Mouse (Mus musculus): Measurements from ENCODE around the gene Gm1527.
"Not testable (repeated sequence)": the region's sequence is repeated elsewhere in the genome, so short reads cannot be mapped to it uniquely, and the experiment has no call there.

Gene Gm1527

DNA sequence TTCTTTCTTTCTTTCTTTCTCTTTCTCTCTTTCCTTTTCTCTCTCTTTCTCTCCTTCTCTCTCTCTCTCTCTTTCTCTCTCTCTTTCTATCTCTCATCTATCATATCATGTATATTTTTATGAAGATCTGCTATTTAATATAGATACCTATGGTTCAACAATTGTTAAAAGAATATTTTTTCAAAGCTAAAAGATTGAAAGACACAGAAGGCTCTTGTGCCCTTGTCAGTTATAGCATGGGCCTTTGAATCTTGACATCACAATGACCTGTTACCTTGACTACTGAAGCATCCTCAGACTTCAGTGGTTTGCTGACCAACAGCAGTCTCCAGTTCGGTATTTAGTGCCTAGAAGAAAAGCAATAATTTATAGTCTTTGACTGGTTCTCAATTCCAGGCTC, at the start of gene Gm1527:
Gm1527 (plus strand) TSS at position 301 of the 400 bp plus-strand sequence.
- no peak for DNase-seq (ENCODE audit: low read depth, low spot score)

DNA sequence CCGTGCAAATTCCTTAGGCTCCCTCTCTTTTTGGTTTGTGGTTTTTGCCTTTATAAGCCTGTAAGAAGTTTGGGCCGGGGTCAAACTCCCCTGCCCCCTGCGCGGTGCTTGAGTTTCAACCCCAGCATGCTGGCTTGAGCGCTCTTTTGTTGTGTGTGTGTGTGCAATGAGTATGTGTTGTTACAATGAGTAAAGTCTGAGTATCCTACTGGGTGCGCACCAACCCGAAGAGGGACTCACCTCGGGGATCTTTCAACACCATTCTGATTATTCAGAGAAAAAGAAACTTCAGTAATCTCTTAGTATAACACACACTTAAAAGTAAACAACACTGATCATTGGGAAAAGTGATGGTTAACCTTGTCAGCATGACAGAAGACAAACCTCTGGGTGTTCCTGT, 49.2 kb upstream of the Gm1527 start:
- DNase-seq (ENCODE audit: low read depth, low spot score), result no peak

- peak; percentile 17 for DNase-seq (ENCODE audit: low read depth, low spot score)
Observed at GRCm38 (mm10) chr3:28847115-28847514, 45.3 kb upstream of the Gm1527 start.

GRCm38 (mm10) chr3:28852174-28852573, 40.2 kb upstream of the Gm1527 start:
- not testable (repeated sequence) for DNase-seq (ENCODE audit: low read depth, low spot score)

DNA sequence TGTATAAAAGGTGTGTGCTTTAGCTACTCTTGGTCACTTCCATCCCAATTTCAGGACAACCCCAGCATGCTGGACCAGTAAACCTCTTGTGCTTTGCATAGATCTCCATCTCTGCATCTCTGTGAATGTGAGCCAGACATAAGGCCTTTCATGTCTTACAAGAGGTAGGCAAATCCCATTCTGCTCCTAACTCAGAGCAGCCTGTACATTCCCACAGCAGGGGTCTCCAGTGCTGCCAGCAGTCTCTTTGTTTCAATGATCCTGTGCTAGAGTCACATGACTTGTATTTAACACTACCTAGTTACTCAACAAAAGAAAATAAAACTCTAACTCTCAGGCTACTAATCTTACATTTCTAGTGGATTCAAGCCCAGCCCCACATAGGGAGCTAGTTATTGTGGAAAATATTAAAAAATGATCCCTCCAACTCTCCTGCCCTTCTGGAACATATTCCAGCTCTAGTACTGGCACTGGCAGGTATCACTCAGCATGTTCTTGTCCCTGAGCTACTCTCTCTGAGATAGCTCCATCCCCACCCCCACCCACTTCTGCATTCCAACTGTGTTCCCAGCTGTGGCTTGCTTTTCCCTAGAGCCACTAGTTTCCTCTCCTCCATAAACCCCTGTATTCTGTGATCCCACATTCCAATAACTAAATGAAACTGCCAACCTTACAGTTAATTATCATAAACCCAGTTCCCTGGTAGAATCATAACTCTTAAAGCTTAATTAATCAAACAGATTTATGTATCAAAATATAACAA, 32.6 kb upstream of the Gm1527 start:
- not testable (repeated sequence) for DNase-seq (ENCODE audit: low read depth, low spot score)

DNA sequence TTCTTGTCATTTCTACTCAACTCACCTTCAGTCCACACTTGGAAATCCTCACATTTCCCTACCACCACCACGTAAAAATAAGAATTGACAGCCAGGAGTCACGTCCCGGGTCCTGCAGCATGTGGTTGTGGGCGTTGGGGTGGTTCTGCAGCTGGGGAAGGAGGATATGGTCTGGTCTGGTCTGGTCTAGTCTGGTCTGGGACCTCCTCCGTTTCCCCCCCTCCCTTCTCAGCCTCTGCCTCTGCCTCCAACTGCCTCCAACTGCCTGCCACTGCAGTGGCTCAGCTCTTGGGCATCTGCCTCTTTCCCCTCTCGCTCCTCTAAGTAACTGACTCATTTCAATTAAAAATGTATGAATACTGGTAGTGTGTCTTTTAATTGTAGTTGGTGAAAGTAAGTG, 4.5 kb downstream of the Gm1527 start:
- not testable (repeated sequence) for DNase-seq (ENCODE audit: low read depth, low spot score)

DNA sequence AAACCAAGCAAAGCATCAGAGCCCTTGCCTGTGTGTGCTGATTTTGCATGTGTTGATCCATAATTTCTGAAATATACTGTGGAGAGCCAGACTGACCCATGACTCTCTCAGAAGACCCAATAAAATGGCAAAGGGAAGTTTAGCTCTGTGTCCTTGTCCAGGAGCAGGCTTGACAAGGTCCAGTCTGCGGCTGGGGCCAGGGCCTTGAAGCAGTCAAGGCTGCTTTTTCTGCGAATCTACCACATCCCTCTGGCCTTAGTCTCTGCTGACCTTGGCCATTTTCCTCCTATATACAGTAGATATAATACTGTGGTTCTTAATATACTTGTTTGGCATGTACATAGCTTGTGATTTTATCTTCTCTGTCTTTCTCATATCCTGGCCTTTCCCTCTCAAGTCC, 73.5 kb downstream of the Gm1527 start:
- DNase-seq (ENCODE audit: low read depth, low spot score), result no peak

DNA sequence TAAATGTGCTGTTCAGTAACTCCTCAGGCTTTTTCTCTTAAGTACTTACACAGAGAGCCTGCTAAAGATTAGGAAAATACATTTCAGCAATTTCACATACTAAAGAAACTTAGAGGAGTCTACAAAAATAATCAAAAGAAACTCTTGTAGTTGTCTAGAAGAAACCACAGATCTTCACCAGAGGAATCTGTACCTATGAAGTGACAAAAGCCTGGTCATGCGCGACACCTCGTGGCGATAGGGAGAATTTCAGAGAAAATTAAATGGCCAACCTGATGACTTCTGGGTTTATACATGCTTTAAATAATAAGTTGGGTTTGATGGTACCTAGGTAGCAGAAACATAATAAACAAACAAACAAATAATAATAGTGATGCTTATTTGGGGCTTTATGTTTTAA, 76.4 kb downstream of the Gm1527 start:
- DNase-seq (ENCODE audit: low read depth, low spot score), result peak; percentile 28

All from telencephalon, adult 2 months (tissue).